Mouse (Mus musculus) activated CD4-positive, CD25-positive, alpha-beta regulatory T cell, adult 4 months (primary cell): ENCODE measurements around the gene Lclat1. TPM values are rescaled to one million over a fixed set of nuclear protein-coding genes. Genes with fewer than 3 reads are reported as not detected.

Experiments
- ATAC-seq: one replicate; pipeline ENCODE4 v1.8.0; 2017
- polyA plus RNA-seq, 2 experiments: library from polyadenylated mRNA; unstranded; fragments of 100-300 nt; shearing (Covaris generic); gene quantifications; one replicate each; pipeline ENCODE4 v1.2.1; 2017

Gene Lclat1
- polyA plus RNA-seq, 2 experiments from 2014 or later = 44.4 to 55.0 TPM

DNA sequence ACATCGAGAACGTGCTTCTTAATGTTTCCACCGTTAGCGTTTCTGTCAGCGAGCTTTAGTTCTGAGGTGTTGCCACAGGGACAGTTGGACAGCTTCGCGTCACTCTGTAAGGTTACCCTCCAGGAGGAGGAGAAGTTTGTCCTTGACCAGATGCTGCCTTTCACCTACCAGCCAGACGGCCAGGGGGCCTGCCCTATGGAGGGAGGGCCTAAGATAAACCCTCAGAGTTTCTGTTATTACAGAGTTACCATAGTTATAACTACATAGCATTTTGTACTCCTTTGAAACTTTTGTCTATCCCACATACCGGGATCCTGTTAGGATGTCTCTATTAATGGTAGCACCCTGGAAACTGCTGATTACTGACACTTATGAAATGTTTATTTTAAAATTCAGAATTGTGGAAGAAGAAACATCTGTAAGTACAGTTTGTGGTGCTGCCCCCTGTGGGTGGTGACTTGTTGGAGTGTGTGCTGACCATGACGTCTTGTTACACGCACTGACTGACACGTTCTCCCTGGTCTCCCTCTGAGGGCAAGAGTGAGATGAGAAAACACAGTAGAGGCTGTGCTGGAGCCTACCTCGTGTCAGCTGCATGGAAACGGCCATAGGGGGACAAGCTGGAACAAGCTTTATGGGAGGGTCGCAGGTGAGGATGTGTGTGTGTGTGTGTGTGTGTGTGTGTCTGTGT lies 96.0 kb downstream of the Lclat1 start:
- ATAC-seq = no peak

GRCm38 (mm10) chr17:73210960-73211531 lies 103.3 kb downstream of the Lclat1 start:
- no peak for ATAC-seq

DNA sequence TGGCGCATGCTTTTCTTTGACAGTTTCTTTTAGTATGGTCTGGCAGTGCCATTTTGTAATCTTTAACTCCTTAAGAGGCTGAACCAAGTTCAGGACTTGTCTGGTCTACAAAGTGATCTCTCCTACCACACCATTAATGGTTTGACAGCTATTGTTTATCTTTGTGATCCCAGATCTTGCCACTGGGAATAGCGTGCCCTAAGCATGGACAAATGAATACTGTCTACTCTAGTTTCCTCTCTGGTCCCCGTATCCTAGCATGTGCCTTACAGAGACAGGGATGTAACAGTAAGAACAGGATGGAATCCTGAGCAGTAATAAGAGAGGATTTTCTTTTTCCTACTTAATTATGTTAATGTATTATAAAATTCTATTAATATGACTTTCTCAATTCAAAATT lies 105.0 kb downstream of the Lclat1 start:
- no peak for ATAC-seq

DNA sequence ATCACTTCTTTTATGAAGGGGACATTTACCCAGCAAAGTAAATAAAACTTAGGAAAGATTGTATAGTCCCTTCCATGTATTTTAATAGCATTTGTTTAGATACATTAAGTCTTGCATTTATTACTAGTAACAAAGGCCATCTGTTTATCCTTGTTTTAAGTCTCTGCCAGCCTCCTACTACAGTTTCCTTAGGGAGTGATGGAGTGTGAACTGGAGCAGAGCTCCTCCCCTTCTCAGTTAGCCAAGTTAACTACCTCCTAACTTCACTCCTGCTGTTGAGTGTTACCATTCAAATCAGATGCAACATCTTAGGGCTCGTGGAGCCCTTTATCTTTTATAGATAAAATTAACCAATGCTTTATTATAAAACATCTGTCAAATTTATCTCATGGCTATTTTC lies 105.4 kb downstream of the Lclat1 start:
- no peak for ATAC-seq

- no peak for ATAC-seq
These were observed 105.9 kb downstream of the Lclat1 start for GRCm38 (mm10) chr17:73213677-73214076.

DNA sequence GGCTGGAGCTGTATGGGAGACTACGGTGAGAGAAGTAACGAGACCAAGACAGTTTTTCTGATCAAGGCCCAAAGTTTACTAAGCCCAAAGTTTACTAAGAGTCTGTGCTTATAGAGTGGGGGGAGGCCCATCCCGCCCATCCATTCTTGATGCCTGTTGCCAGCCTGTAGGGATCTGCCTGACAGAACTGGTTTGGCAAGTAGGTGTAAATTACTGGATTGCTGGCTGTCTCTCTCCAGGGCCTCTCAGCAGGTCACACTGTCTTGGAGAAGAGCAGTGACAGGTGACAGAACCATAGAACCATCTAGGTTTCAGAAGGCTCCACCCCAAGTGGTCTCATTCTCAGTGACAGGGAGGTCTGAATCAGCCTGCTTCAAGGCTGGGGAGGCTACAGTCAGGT lies 109.5 kb downstream of the Lclat1 start:
- no peak for ATAC-seq

- no peak for ATAC-seq
These were observed 113.0 kb downstream of the Lclat1 start for GRCm38 (mm10) chr17:73220746-73221145.

DNA sequence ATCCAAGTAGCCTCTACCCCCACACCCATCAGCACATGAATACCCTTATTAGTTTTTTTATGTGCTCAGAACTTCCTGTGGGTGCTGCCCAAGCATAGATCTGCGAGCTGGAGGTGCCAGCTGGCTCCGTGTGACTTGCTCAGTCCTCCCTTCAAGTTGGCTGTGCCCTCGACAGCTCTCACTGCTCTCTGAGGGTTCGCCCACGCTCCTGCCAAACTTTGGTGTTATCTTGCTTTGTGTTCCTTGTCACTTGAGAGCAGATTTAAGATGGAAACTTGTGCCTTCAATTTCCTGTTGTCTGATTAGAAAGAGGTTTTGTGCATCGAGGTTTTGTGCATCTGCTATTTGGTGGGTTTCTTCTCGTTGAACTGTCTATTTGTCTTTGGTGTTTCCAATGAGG lies 114.3 kb downstream of the Lclat1 start:
- peak; percentile 90 for ATAC-seq

GRCm38 (mm10) chr17:73225442-73225841 lies 117.7 kb downstream of the Lclat1 start:
- ATAC-seq = no peak

DNA sequence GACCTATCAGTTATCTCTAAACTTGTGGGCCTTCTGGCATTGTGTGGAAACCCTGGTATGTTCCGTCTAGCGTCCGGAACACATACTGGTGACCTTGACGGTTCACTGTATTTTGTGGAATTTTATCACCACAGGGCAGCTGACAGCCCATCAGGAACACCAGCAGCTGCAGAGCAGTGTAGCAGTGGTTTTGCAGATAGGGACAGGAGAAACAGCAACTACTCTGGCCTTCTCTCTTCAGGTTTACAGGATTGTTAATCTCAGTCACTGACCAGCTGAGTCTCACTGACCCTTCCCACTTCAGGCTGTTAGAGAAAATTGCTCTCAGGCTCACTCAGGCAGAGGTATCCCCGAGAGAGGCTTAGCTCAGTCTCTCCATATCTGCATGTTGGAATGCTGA lies 118.2 kb downstream of the Lclat1 start:
- no peak for ATAC-seq

DNA sequence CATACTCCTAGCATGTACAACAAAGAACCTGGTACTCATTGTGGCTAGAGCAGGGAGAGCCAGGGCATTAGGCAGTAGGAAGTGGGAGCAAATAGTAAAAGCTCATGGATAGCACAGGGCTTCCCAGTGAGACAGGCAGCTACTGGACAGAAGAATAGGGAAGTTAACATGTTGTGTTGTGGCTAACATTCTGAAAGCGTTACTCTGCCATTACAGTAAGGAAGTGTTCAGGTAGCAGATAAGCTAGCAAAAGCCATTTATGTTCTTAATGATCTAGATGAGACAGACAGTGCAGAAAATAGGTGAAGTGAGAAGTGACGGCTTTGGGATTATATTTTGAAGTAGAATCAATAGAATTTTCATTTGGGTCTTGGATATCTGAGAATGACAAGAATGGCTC lies 118.8 kb downstream of the Lclat1 start:
- ATAC-seq = no peak

- peak; percentile 49 for ATAC-seq
These were observed 119.6 kb downstream of the Lclat1 start for GRCm38 (mm10) chr17:73227361-73227760.

DNA sequence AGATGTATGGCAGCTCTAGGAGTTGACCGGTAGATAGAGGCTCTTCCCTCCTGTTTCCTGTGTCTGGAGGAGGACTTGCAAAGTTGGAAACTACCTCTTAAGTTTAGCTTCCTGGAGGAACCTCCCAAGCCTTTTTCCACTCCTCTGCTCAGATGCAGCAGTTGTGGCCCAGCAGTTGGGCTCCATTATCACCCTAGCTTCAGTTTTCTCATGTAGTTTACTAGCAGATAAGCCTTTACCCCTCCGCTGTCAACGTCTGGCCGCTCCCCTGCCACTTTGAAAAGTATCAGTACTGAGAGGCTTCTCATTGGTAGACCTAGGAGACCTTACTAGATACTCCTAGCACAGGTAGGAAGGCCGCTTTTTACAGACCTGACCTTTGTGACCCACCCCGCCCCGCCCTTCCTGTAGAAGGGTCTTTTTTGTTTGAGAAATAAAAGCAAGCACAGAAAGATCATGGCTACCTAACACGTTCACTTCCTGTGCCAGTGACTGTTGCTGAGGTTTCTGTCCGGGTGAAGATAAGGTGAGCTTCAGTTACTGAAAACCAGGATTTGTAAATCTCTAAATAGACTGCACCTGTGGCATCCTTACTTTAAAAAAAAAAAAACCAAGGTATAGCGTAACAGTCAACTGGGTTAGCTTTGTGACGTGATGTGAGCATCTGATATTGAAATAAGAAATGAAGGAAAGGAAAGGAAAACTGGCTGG lies 121.8 kb downstream of the Lclat1 start:
- ATAC-seq = no peak

DNA sequence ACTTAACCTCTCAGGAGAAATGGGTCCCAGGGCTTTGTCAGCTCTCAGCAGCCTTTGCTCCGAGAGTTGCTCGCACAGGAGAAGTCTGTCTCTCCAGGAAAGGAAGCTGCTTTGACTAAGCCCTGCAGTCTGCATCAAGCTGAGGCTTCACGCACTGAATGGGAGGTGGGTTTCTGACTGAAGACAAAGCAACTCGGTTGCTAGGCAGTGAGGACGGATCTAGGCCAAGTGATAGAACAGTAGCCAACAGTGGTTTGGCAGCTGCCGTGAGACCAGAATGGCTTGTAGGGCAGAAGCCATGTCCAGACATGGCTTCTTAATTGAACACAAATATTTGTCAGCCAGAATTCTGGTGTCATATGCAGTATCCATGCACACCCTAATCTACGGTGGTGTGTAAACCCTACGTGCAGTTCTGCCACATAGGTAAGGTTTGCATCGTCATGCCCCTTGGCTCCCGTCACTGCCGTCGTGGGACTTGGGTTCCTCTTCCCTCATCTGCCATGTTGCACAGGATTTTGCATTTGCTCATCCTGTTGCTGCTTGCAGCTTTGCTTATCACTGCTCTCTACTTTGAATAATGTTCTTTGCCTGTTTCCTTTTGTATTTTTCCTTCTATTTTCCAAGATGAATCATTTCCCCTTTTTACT lies 122.7 kb downstream of the Lclat1 start:
- no peak for ATAC-seq

DNA sequence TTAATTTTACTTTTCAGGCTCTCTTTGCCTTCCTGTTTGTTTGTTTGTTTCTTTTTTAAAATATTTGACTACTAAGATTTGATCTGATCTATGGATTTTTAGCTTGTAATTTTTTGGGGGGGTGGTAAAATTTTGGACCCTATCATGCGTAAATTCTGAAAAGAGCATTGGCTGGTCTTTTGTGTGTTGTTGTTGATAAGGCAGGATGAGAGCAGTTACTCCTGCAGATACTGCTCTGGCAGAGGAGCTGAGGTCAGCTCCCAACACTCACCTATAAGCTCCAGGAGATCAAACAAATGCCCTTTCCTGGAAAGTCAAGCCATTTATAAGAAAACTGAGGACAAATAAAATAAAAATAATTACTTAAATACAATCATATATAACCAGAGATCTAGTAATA lies 123.6 kb downstream of the Lclat1 start:
- no peak for ATAC-seq

DNA sequence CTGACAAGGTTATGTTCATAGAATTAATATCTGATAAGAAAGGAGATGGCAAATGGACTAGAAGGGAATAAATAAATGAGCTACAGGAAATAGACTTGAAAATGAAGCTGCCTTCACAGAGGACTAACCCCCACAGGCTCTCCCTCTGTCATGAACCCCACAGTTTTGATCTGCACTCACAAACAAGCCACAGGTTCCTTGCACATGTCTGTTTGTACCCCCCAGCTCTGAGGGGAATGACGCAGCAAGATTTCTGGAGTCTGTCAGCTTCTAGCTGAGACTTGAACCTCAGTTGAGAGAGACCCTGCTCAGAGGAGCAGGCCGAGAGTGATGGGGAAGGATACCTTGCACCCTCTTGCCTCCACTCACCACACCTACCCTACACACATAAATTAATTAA lies 124.8 kb downstream of the Lclat1 start:
- ATAC-seq = no peak

- no peak for ATAC-seq
These were observed 126.2 kb downstream of the Lclat1 start for GRCm38 (mm10) chr17:73233975-73234374.

DNA sequence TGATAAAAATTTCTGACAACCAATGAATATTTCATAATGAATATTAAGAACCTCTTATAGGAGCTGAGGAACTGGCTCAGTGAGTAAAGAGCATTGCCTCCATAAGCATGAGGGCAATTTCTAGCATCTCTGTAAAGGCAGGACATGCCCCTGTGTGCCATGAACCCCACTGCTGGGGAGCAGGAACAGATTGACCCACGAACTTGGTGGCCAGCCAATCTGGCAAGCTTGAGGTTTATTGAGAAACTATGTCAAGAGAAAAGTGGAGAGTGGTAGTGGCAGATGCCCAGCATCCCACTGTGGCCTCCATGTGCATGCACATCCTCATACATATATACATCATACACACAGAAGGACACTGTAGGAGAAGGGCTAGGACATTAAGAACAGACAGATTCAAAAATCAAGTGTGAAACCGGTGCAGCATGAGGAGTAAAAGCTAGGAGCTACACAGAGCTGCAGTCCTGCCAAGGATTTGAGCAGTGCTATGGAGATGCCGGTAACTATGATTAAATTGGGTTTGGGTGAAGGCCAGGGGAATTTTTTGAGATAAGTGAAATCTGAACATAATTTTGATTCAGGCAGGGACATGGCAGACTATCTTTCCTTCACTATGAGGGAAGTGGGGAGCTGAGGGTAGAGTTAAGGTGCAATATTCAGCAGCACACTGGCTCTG lies 129.5 kb downstream of the Lclat1 start:
- ATAC-seq = no peak

GRCm38 (mm10) chr17:73238501-73238900 lies 130.7 kb downstream of the Lclat1 start:
- ATAC-seq = no peak

GRCm38 (mm10) chr17:73241085-73241848 lies 133.5 kb downstream of the Lclat1 start:
- ATAC-seq = no peak

DNA sequence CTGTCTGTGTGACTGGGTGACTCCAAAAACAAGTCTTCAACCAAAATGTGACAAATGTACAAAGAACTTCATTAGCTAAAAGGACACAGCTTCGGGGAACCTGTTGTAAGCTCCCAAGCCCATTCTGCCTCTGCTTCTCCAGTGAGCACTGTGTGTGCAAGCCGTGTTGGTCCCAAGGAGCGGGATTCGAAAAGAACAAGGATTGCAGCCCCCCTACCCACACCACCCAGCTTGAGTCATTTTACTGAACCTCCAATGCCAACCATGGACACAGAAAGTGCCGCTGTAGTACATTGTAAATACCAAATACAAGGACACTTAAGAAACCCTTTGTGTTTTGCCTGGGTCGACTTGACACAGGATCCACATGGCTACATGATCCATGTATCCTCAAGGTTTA lies 135.9 kb downstream of the Lclat1 start:
- no peak for ATAC-seq

DNA sequence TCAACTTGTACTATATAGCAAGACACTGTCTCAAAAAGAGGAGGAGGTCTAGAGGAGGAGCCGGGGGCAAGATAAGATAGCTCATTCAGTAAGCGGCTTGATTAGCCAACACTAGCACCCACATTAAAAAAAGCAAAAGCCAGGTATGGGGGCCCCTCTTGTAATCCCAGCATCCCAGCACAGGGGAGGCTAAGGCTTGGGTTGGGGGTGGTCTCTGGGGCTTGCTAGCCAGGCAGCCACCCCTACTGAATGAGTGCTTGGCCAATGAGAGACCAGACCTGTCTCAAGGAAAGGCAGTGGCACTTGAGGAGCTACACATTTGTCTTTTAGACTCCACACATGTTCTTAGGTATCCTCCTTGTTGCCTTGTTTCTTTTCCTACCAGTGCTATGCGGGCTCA lies 136.8 kb downstream of the Lclat1 start:
- ATAC-seq = no peak
